Mouse (Mus musculus) liver, embryonic 13.5 days (tissue): ENCODE data around the gene Frmd4b. TPM values are rescaled to one million over a fixed set of nuclear protein-coding genes. Genes with fewer than 3 reads are reported as not detected.
A peak's percentile ranks its signal among the peaks of the same experiment; 100 is the strongest.

Source experiments
- ATAC-seq: fragments of 200-750 bp; cut with Nextera tagmentation; 2 replicates; pipeline ENCODE4 v1.8.0; 2017; ENCODE audit warnings: low read depth, mild to moderate bottlenecking, moderate number of reproducible peaks, moderate library complexity
- DNase-seq: peaks from one replicate; pipeline ENCODE4 v3.0.0; 2022
- H3K27ac ChIP-seq: fragments of 300-500 bp; sonication (generic); 2 replicates; pipeline ENCODE4 v1.5.1; 2015; ENCODE audit warnings: moderate library complexity, mild to moderate bottlenecking, inconsistent platforms
- H3K27me3 ChIP-seq: fragments of 300-500 bp; sonication (generic); 2 replicates; pipeline ENCODE4 v1.6.1; 2015; ENCODE audit warnings: mild to moderate bottlenecking, inconsistent platforms
- H3K36me3 ChIP-seq: fragments of 300-500 bp; sonication (generic); 2 replicates; pipeline ENCODE4 v1.6.1; 2015; ENCODE audit warnings: mild to moderate bottlenecking, inconsistent platforms
- H3K4me1 ChIP-seq: fragments of 300-500 bp; sonication (generic); replicated peaks from 2 replicates; pipeline ENCODE4 v1.6.1; 2015; ENCODE audit warnings: inconsistent platforms
- H3K4me2 ChIP-seq: fragments of 300-500 bp; sonication (generic); 2 replicates; pipeline ENCODE4 v1.6.1; 2015; ENCODE audit warnings: inconsistent platforms, mild to moderate bottlenecking, moderate library complexity
- H3K4me3 ChIP-seq: fragments of 300-500 bp; sonication (generic); replicated peaks from 2 replicates; pipeline ENCODE4 v1.5.1; 2015; ENCODE audit warnings: mild to moderate bottlenecking, inconsistent platforms
- H3K9ac ChIP-seq: fragments of 300-500 bp; sonication (generic); 2 replicates; pipeline ENCODE4 v1.6.1; 2015; ENCODE audit warnings: mild to moderate bottlenecking, inconsistent platforms
- H3K9me3 ChIP-seq: fragments of 300-500 bp; sonication (generic); replicated peaks from 2 replicates; pipeline ENCODE4 v1.6.1; 2016; ENCODE audit warnings: inconsistent platforms
- WGBS: fragments of 180-500 bp; shearing (Covaris S2); methylation state at CpG from one replicate; pipeline ENCODE4 v1.1.7; 2015; ENCODE audit not compliant: insufficient replicate concordance; 5-methylcytosine and 5-hydroxymethylcytosine counted together
- polyA plus RNA-seq: library from polyadenylated mRNA; unstranded; fragments of >200 nt; fragmentation: Nextera tagmentation; extraction: Ambion mirVana; gene quantifications from 2 replicates; pipeline ENCODE4 v1.2.1, GENCODE M21; 2015

The Frmd4b gene
- polyA plus RNA-seq, 1 experiment from 2014 or later: 3.8 TPM

GRCm38 (mm10) chr6:97288047-97288855, 329.1 kb downstream of the Frmd4b start:
- no peak overlapping the region for H3K4me3 ChIP-seq
- WGBS: 73% methylated on average over 19 of the region's 19 CpGs
- no peaks in the 10 kb centered on the region for H3K9me3 ChIP-seq
- H3K27me3 ChIP-seq: no peaks in the 10 kb centered on the region
- peak overlapping the region; percentile 4; the same call in 1 of the 2 replicates for H3K27ac ChIP-seq
- DNase-seq (no peak), ATAC-seq (no peak)
- H3K4me2 ChIP-seq: no peak overlapping the region
- H3K4me1 ChIP-seq: peaks cover 19% of the 10 kb centered on the region
- H3K9ac ChIP-seq: no peak overlapping the region
- peaks cover 7% of the 10 kb centered on the region for H3K36me3 ChIP-seq

- Histone ChIP-seq H3K4me2 (no peak overlapping the region), H3K9me3 (no peaks in the 10 kb centered on the region), H3K27me3 (no peaks in the 10 kb centered on the region), H3K4me1 (peaks cover 16% of the 10 kb centered on the region), H3K36me3 (peaks cover 7% of the 10 kb centered on the region; the same call in 1 of the 2 replicates), H3K4me3 (no peak overlapping the region), H3K9ac (no peak overlapping the region), H3K27ac (no peak overlapping the region)
- ATAC-seq (no peak), DNase-seq (no peak)
- WGBS: 75% methylated on average over 5 of the region's 5 CpGs
These were observed 331.0 kb downstream of the Frmd4b start for GRCm38 (mm10) chr6:97286332-97286731.

GRCm38 (mm10) chr6:97283676-97284075, 333.7 kb downstream of the Frmd4b start:
- no peaks in the 10 kb centered on the region for H3K9me3 ChIP-seq
- no peak overlapping the region for H3K4me2 ChIP-seq
- no peak overlapping the region for H3K4me3 ChIP-seq
- H3K9ac ChIP-seq: no peak overlapping the region
- peaks cover 7% of the 10 kb centered on the region; the same call in 1 of the 2 replicates for H3K36me3 ChIP-seq
- 54% methylated on average over 1 of the region's 1 CpGs for WGBS
- H3K4me1 ChIP-seq: 0 out of 2 replicates have a peak, but pooled peaks cover 5% of the 10 kb centered on the region
- no peak overlapping the region for H3K27ac ChIP-seq
- DNase-seq: no peak
- ATAC-seq: no peak
- no peaks in the 10 kb centered on the region for H3K27me3 ChIP-seq

DNA sequence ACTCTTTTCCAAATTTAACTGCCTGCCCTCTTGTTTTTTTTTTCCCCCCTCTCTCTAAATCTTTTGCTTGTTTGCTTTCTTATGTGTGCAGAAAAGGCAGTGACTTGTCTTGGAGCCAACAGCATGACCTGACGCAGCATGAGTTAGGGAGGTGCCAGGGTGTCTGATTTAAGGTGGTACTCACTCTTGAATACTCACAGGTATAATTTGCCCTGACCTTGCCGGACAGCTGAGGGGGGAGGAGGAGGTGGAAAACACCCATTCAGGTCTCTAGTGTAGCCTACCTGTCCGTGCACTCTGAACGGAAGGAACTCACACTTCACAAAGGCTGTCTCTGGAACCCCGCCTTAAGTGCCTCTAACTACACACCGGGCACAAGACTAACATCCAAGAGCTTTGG, 338.5 kb downstream of the Frmd4b start:
- no peaks in the 10 kb centered on the region for H3K36me3 ChIP-seq
- DNase-seq (no peak), ATAC-seq (no peak)
- no peak overlapping the region for H3K4me3 ChIP-seq
- H3K27me3 ChIP-seq: no peaks in the 10 kb centered on the region
- no peak overlapping the region for H3K9ac ChIP-seq
- no peaks in the 10 kb centered on the region for H3K9me3 ChIP-seq
- 57% methylated on average over 6 of the region's 6 CpGs for WGBS
- H3K4me1 ChIP-seq: peaks cover 6% of the 10 kb centered on the region
- no peak overlapping the region for H3K4me2 ChIP-seq
- no peak overlapping the region for H3K27ac ChIP-seq

- DNase-seq: peak; percentile 33
- Histone ChIP-seq H3K4me2 (peak overlapping the region; percentile 60), H3K9ac (peak overlapping the region; percentile 33; the same call in 1 of the 2 replicates), H3K27ac (no peak overlapping the region), H3K4me3 (peak overlapping the region; percentile 36), H3K36me3 (no peaks in the 10 kb centered on the region), H3K9me3 (no peaks in the 10 kb centered on the region), H3K27me3 (no peaks in the 10 kb centered on the region), H3K4me1 (peaks cover 6% of the 10 kb centered on the region)
- peak; percentile 58 for ATAC-seq
- 4% methylated on average over 19 of the region's 19 CpGs for WGBS
These were observed 339.1 kb downstream of the Frmd4b start for GRCm38 (mm10) chr6:97278014-97278787.

DNA sequence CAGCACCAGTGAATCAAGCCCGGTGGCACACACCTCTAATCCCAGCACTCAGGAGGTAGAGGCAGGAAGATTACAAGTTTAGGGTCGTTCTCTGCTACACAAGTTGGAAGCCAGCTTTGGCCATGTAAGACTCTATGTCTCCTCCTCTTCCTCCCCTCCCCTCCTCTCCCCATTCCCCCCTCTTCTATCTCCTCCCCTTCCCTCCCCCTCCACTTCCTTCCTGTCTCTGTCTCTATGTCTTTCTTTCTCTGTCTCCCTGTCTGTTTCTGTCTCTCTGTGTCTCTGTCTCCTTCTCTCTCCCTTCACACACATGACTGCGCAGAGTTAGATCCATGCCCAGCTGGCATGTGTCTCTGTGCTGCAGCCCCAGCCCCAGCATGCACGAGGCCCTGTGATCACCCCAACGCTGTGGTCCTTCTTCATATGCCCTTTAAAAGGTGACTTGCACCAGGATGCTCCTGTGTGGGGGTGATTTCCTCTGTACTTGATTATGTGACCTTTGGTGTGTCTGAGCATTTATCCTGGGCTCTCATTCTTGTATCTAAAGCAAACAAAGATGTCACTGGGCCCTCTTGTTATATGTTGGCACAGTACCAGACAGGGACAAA, 340.3 kb downstream of the Frmd4b start:
- Histone ChIP-seq H3K4me1 (peaks cover 6% of the 10 kb centered on the region), H3K9me3 (no peaks in the 10 kb centered on the region), H3K27ac (no peak overlapping the region), H3K4me3 (no peak overlapping the region), H3K36me3 (no peaks in the 10 kb centered on the region), H3K4me2 (no peak overlapping the region), H3K9ac (no peak overlapping the region), H3K27me3 (no peaks in the 10 kb centered on the region)
- WGBS: 46% methylated on average over 5 of the region's 5 CpGs
- DNase-seq (no peak), ATAC-seq (no peak)

DNA sequence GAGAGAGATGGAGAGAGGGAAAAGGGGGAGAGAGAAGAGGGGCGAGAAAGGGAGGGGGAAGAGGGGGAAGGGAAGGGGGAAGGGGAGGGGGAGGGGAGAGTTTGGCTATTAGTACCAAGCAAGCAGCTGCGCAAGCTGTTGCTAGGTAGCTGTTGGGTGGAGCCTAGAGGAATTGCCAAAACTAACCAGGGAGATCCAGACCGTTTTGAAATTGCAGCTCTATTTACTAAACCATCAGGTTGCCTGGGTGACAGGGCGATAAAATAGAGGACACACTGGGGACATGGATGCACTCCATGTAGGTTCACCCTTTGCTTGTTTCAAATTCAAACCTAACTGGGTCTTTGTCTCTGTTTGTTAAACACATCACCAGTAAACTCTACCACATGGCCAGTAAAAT, 341.0 kb downstream of the Frmd4b start:
- no peak overlapping the region for H3K27ac ChIP-seq
- peaks cover 6% of the 10 kb centered on the region for H3K4me1 ChIP-seq

DNA sequence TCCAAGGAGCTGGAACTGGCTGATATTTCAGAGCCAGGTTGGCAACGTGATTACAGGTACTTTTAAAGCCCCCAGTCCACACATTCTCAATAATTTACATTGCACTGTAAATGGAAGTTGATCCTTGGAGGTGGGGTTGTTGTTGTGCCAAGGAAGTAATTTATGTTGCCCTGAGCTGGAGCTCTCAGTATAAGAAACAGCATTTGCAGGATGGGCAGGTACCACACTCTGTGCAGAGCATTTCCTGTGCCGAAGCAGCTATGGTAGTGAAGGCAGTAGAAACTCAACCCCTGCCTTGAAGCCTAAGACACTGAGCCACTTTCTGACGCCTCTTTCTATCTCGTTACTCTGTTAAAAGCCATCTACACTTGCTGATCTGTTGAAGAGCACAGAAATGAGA, 341.6 kb downstream of the Frmd4b start:
- H3K36me3 ChIP-seq: no peaks in the 10 kb centered on the region
- 50% methylated on average over 4 of the region's 4 CpGs for WGBS
- H3K4me3 ChIP-seq: no peak overlapping the region
- ATAC-seq: no peak
- peaks cover 6% of the 10 kb centered on the region for H3K4me1 ChIP-seq
- H3K4me2 ChIP-seq: no peak overlapping the region
- no peak for DNase-seq
- no peaks in the 10 kb centered on the region for H3K9me3 ChIP-seq
- H3K27ac ChIP-seq: no peak overlapping the region
- H3K27me3 ChIP-seq: no peaks in the 10 kb centered on the region
- H3K9ac ChIP-seq: no peak overlapping the region

More for the DNA sequence above, 341.0 kb downstream of the Frmd4b start:
- DNase-seq (no peak), ATAC-seq (no peak)
- Histone ChIP-seq H3K4me3 (no peak overlapping the region), H3K27me3 (no peaks in the 10 kb centered on the region), H3K9ac (no peak overlapping the region), H3K4me2 (no peak overlapping the region), H3K36me3 (no peaks in the 10 kb centered on the region), H3K9me3 (no peaks in the 10 kb centered on the region)
- WGBS: 53% methylated on average over 4 of the region's 4 CpGs

DNA sequence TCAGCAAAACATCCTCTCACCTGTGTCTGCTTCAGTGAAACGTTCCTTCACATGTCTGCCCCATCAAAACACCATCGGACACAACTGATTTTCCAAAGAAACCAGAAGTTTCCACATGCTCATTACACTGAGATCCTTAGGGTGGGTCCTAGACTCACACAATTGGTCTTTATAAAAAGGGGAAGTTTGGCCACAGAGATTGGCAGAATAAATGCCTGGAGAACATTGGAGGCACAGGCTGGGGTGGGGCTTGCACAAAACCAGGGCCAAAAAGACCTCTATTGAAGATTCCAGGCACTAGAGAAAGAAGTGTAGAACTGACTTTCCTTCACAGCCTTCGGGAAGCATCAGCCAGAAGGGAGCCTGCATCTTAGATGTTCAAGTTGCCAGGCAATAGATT, 343.6 kb downstream of the Frmd4b start:
- Histone ChIP-seq H3K4me3 (no peak overlapping the region), H3K27ac (no peak overlapping the region), H3K9me3 (no peaks in the 10 kb centered on the region), H3K36me3 (no peaks in the 10 kb centered on the region), H3K27me3 (no peaks in the 10 kb centered on the region), H3K4me1 (peaks cover 6% of the 10 kb centered on the region), H3K9ac (no peak overlapping the region), H3K4me2 (no peak overlapping the region)
- 56% methylated on average over 3 of the region's 3 CpGs for WGBS
- ATAC-seq (no peak), DNase-seq (no peak)

GRCm38 (mm10) chr6:97273058-97273710, 344.2 kb downstream of the Frmd4b start:
- no peak overlapping the region for H3K27ac ChIP-seq
- no peak overlapping the region for H3K9ac ChIP-seq
- H3K27me3 ChIP-seq: no peaks in the 10 kb centered on the region
- WGBS: 64% methylated on average over 16 of the region's 16 CpGs
- H3K4me1 ChIP-seq: peaks cover 2% of the 10 kb centered on the region
- H3K9me3 ChIP-seq: no peaks in the 10 kb centered on the region
- no peaks in the 10 kb centered on the region for H3K36me3 ChIP-seq
- H3K4me3 ChIP-seq: no peak overlapping the region
- ATAC-seq (no peak), DNase-seq (no peak)
- no peak overlapping the region for H3K4me2 ChIP-seq

- Histone ChIP-seq H3K4me3 (no peak overlapping the region), H3K4me1 (no peaks in the 10 kb centered on the region), H3K36me3 (no peaks in the 10 kb centered on the region), H3K27me3 (no peaks in the 10 kb centered on the region), H3K27ac (no peak overlapping the region), H3K9me3 (no peaks in the 10 kb centered on the region), H3K9ac (no peak overlapping the region), H3K4me2 (no peak overlapping the region)
- DNase-seq (no peak), ATAC-seq (no peak)
- 58% methylated on average over 2 of the region's 2 CpGs for WGBS
These were observed 345.0 kb downstream of the Frmd4b start for GRCm38 (mm10) chr6:97272349-97272748.
